Mouse (Mus musculus) forebrain, embryonic 15.5 days (tissue): ENCODE results near the gene Hipk4. TPM values are rescaled to one million over a fixed set of nuclear protein-coding genes. Genes with fewer than 3 reads are reported as not detected.

ENCODE experiments used
- ATAC-seq: fragments of 200-750 bp; cut with Nextera tagmentation; replicated peaks from 2 replicates; pipeline ENCODE4 v1.8.0; 2017; ENCODE audit warnings: mild to moderate bottlenecking, moderate TSS enrichment, moderate library complexity
- H3K27ac ChIP-seq: fragments of 300-500 bp; sonication (generic); replicated peaks from 2 replicates; pipeline ENCODE4 v1.5.1; 2015; ENCODE audit warnings: mild to moderate bottlenecking, inconsistent platforms
- H3K27me3 ChIP-seq: fragments of 300-500 bp; sonication (generic); 2 replicates; pipeline ENCODE4 v1.6.1; 2015; ENCODE audit warnings: inconsistent platforms
- H3K36me3 ChIP-seq: fragments of 300-500 bp; sonication (generic); 2 replicates; pipeline ENCODE4 v1.6.1; 2015; ENCODE audit warnings: mild to moderate bottlenecking, inconsistent platforms
- H3K4me1 ChIP-seq: fragments of 300-500 bp; sonication (generic); 2 replicates; pipeline ENCODE4 v1.6.1; 2015; ENCODE audit warnings: inconsistent platforms
- H3K4me2 ChIP-seq: fragments of 300-500 bp; sonication (generic); replicated peaks from 2 replicates; pipeline ENCODE4 v1.6.1; 2015; ENCODE audit warnings: mild to moderate bottlenecking, inconsistent platforms
- H3K4me3 ChIP-seq: fragments of 300-500 bp; sonication (generic); 2 replicates; pipeline ENCODE4 v1.5.1; 2015; ENCODE audit warnings: mild to moderate bottlenecking, inconsistent platforms
- H3K9ac ChIP-seq: fragments of 300-500 bp; sonication (generic); replicated peaks from 2 replicates; pipeline ENCODE4 v1.6.1; 2015; ENCODE audit warnings: mild to moderate bottlenecking, inconsistent platforms
- H3K9me3 ChIP-seq: fragments of 300-500 bp; sonication (generic); 2 replicates; pipeline ENCODE4 v1.6.1; 2016; ENCODE audit warnings: inconsistent platforms
- WGBS: fragments of 180-500 bp; shearing (Covaris S2); methylation state at CpG from one replicate; pipeline ENCODE4 v1.1.7; 2015; ENCODE audit warnings: mixed read lengths; 5-methylcytosine and 5-hydroxymethylcytosine counted together
- polyA plus RNA-seq: library from polyadenylated mRNA; unstranded; fragments of >200 nt; fragmentation: Nextera tagmentation; extraction: Ambion mirVana; gene quantifications from 2 replicates; pipeline ENCODE4 v1.2.1, GENCODE M21; 2015

Gene Hipk4
- polyA plus RNA-seq, 1 experiment from 2014 or later = 0.42 TPM

DNA sequence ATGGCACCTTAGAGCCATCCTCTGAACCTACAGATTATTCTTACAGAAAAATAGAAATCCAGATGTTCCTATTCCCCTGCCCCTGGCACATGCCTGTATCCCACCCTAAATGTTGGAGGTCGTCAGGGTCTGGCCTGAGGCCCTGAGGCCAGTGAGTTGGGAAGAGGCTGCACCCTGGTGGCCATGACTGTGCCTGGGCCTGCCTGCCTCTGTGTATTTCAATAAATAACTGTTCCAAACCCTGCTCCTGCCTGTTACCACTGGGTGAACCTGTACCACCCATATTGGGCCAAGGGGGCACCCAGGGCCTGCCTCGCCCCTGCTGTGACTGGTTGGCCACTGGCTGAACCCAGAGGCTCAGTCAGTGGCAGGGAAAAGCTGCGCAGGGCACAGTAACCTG, 7.9 kb downstream of the Hipk4 start:
- Histone ChIP-seq H3K27ac (no peak overlapping the region), H3K27me3 (no peaks in the 10 kb centered on the region), H3K4me3 (no peak overlapping the region), H3K4me1 (no peaks in the 10 kb centered on the region), H3K9me3 (no peaks in the 10 kb centered on the region), H3K36me3 (peaks cover 42% of the 10 kb centered on the region), H3K9ac (no peak overlapping the region), H3K4me2 (no peak overlapping the region)
- WGBS = 77% methylated on average over 3 of the region's 3 CpGs
- no peak for ATAC-seq

GRCm38 (mm10) chr7:27531707-27532106, 8.6 kb downstream of the Hipk4 start:
- WGBS = 95% methylated on average over 10 of the region's 10 CpGs
- Histone ChIP-seq H3K27me3 (no peaks in the 10 kb centered on the region), H3K4me1 (no peaks in the 10 kb centered on the region), H3K27ac (no peak overlapping the region), H3K9me3 (no peaks in the 10 kb centered on the region), H3K9ac (no peak overlapping the region), H3K4me2 (no peak overlapping the region), H3K36me3 (peaks cover 49% of the 10 kb centered on the region), H3K4me3 (no peak overlapping the region)
- ATAC-seq = no peak

DNA sequence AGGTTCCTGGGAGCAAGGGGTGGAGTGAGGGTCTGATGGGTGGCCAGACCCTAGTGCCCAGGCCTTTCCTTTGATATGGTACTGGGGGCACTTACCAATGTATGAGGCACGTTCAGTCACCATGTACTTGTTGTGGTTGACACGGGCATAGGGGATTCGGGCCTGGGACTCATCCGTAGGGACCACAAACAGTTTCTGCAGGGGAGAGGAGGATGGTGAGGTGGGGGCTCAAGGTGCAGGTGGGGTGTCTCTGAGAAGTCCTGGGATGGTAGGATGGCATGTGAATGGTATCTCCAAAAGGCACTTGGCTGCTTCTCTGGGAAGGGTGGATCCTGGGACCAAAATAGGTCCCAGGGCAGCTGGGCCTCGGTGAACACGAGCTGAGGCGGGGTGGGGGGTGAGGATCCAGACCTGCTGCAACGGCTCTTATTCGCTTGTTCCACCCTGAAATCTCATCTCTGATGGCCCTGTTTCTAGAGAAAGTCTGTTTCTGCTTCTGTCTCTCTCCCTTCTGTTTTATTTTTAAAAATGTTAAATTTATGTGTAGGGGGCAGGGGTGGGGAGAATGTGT, 9.5 kb downstream of the Hipk4 start:
- ATAC-seq = no peak
- no peak overlapping the region for H3K27ac ChIP-seq
- H3K27me3 ChIP-seq = no peaks in the 10 kb centered on the region
- no peak overlapping the region for H3K4me3 ChIP-seq
- H3K4me1 ChIP-seq = no peaks in the 10 kb centered on the region
- H3K9me3 ChIP-seq = no peaks in the 10 kb centered on the region
- no peak overlapping the region for H3K4me2 ChIP-seq
- 90% methylated on average over 9 of the region's 9 CpGs for WGBS
- no peak overlapping the region for H3K9ac ChIP-seq
- peaks cover 56% of the 10 kb centered on the region for H3K36me3 ChIP-seq

DNA sequence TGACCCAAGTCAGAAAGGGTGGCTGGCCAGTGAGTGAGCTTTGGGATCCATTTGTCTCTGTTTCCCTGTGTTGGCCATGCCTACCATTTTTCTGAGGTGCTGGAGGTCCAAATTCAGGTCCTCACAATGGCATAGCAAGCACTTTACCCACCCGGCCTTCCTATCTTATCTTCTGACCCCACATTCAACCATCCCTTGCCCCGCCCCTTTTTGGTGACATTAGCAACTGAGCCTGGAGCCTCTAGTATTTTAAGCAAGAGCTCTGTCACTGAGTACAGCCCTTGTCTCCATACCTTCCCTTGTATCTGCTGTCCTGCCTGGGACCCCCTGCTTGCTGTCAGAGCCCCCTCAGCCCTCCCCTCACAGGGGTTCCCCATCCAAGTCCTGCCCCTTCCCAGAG, 12.3 kb downstream of the Hipk4 start:
- ATAC-seq = no peak
- Histone ChIP-seq H3K4me2 (no peak overlapping the region), H3K27me3 (no peaks in the 10 kb centered on the region), H3K27ac (no peak overlapping the region), H3K9ac (no peak overlapping the region), H3K36me3 (peaks cover 66% of the 10 kb centered on the region), H3K9me3 (no peaks in the 10 kb centered on the region), H3K4me1 (no peaks in the 10 kb centered on the region), H3K4me3 (no peak overlapping the region)
- 90% methylated on average over 2 of the region's 2 CpGs for WGBS

DNA sequence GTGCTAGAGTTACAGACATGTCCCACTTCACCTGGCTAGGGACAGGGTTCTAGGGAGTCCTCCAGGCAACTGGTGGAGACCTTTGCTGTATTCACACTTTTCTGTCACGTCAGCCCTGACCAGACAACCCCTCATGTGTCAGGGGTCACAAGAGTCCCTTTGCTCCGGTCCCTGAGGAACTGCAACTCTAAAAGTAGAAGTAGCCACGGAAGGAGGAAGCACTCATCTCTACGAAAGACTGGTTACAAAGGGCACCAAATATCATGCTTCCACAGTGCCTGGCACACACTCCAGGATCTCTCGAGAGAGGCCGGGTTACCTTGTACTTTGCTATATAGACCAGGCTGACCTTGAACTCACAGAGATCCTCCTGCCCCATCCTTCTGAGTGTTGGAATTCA, 13.6 kb downstream of the Hipk4 start:
- no peak for ATAC-seq
- no peak overlapping the region for H3K27ac ChIP-seq
- H3K9me3 ChIP-seq = no peaks in the 10 kb centered on the region
- H3K36me3 ChIP-seq = peaks cover 59% of the 10 kb centered on the region
- H3K4me1 ChIP-seq = peaks cover 9% of the 10 kb centered on the region
- H3K27me3 ChIP-seq = no peaks in the 10 kb centered on the region
- no peak overlapping the region for H3K4me3 ChIP-seq
- H3K9ac ChIP-seq = no peak overlapping the region
- 97% methylated on average over 6 of the region's 6 CpGs for WGBS
- no peak overlapping the region for H3K4me2 ChIP-seq

DNA sequence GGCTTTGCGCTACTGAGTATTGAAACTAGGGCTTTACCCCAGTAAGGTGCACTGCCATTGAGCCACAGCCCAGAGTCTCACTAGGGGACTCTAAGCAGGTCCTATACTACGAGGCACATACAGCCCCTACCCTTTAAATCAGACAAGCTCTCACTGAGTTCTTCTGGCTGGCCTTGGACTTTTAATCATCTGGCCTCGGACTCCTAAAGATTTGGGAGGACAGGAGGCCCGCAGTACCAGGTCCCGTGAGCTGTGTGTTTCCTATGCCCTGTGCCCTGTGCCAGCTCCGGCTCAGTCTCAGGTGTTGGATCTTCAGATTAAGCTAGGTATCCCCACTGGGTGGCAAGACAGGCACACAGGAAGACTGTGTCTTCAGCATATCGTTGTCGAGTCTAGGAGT, 14.9 kb downstream of the Hipk4 start:
- 92% methylated on average over 8 of the region's 8 CpGs for WGBS
- Histone ChIP-seq H3K9me3 (no peaks in the 10 kb centered on the region), H3K4me3 (no peak overlapping the region), H3K4me1 (peaks cover 19% of the 10 kb centered on the region), H3K4me2 (no peak overlapping the region), H3K27me3 (no peaks in the 10 kb centered on the region), H3K27ac (no peak overlapping the region), H3K9ac (no peak overlapping the region), H3K36me3 (peaks cover 46% of the 10 kb centered on the region)
- ATAC-seq = no peak

- no peaks in the 10 kb centered on the region for H3K9me3 ChIP-seq
- no peaks in the 10 kb centered on the region for H3K27me3 ChIP-seq
- no peak for ATAC-seq
- H3K9ac ChIP-seq = no peak overlapping the region
- 90% methylated on average over 2 of the region's 2 CpGs for WGBS
- no peak overlapping the region for H3K4me3 ChIP-seq
- H3K27ac ChIP-seq = no peak overlapping the region
- peaks cover 39% of the 10 kb centered on the region for H3K36me3 ChIP-seq
- H3K4me1 ChIP-seq = peaks cover 21% of the 10 kb centered on the region
- no peak overlapping the region for H3K4me2 ChIP-seq
Observed at GRCm38 (mm10) chr7:27538797-27539196, 15.7 kb downstream of the Hipk4 start.

DNA sequence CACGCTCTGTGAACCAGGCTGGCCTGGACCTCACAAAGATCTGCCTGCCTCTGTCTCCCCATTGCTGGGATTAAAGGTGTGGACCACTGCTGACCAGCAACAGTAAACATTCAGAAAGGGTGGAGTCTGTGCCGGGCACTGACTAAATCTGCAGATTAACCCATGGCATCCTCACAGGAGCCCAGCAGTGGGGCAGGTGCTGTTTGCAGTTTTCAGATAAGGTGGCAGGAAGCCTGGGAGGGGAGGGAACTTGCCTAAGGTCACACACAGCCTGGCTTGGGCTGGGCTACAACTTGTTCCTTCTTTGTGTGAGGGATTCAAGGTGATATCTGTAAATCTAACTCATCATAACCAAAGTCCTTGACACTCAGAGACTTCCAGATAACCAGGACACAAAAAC, 17.5 kb downstream of the Hipk4 start:
- H3K36me3 ChIP-seq = peaks cover 29% of the 10 kb centered on the region
- no peaks in the 10 kb centered on the region for H3K9me3 ChIP-seq
- 77% methylated on average over 2 of the region's 2 CpGs for WGBS
- H3K27me3 ChIP-seq = no peaks in the 10 kb centered on the region
- no peak overlapping the region for H3K4me2 ChIP-seq
- no peak overlapping the region for H3K9ac ChIP-seq
- ATAC-seq = no peak
- peaks cover 21% of the 10 kb centered on the region for H3K4me1 ChIP-seq
- no peak overlapping the region for H3K27ac ChIP-seq
- H3K4me3 ChIP-seq = no peak overlapping the region

DNA sequence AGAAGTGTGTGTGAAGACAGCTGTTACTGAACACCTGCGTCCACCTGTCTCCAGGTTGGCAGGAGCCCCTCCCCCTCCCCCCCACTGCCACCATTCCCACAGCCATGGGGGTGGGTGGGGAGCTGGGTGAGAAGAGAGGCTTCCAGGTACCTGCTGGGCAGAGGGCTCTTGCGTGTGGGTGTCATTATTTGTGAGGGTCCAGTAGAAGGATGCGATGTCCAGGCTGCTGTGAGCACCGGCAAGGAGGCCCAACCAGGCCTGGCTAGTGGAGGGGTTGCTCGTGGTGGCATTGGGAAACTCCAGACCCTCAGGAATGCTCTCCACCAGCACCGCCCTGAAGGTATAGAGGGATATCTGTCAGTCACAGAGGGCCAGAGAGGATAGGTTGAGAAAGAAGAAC, 17.9 kb downstream of the Hipk4 start:
- 80% methylated on average over 6 of the region's 6 CpGs for WGBS
- Histone ChIP-seq H3K27me3 (no peaks in the 10 kb centered on the region), H3K9me3 (no peaks in the 10 kb centered on the region), H3K4me3 (no peak overlapping the region), H3K27ac (no peak overlapping the region), H3K36me3 (peaks cover 27% of the 10 kb centered on the region), H3K4me1 (peaks cover 21% of the 10 kb centered on the region), H3K9ac (no peak overlapping the region), H3K4me2 (no peak overlapping the region)
- no peak for ATAC-seq

DNA sequence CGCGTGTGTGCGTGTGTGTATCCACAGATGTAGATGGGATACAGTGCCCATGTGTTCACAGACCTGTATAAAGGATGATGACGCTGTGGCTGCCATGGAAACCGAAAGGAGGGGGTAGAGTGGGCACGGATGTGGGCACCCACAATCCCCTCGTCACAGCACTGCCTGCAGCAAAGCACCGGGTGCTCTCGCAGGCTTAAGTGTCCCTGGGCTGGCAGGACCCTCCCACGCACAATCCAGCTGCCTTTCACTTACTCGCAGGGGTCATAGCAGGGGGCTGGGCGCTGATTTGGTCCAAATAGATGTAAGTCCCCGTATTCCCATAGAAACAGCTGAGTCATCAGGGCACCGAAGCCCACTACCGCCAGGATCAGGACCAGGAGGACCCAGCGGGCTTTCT, 18.4 kb downstream of the Hipk4 start:
- Histone ChIP-seq H3K4me3 (peak overlapping the region; percentile 57), H3K9ac (peak overlapping the region; percentile 18; the same call in 1 of the 2 replicates), H3K9me3 (no peaks in the 10 kb centered on the region), H3K4me2 (peak overlapping the region; percentile 78), H3K4me1 (peaks cover 21% of the 10 kb centered on the region), H3K27me3 (no peaks in the 10 kb centered on the region), H3K27ac (peak overlapping the region; percentile 28; the same call in 1 of the 2 replicates), H3K36me3 (peaks cover 23% of the 10 kb centered on the region)
- WGBS = 69% methylated on average over 16 of the region's 16 CpGs
- ATAC-seq = peak; percentile 70

DNA sequence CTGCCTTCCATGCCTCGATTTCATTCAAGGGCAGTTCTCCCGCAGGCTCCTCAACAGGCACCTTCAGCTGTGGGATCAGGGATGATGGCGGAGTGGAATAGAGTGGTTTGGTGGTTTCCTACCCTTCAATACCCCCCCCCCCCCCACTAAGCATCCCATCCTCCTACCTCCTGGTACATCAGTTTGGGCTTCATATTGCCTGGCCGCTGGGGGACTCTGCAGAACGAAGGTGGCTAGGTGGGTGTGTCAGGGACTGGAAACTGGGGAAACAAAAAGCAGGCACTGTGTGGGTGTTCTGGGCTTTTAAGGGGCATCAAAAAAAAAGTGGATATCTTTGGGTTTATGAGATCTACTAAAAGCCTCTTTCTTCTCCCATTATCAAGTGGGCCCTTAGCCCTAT, 18.9 kb downstream of the Hipk4 start:
- no peak overlapping the region; the same call in 1 of the 2 replicates for H3K27ac ChIP-seq
- ATAC-seq = peak; percentile 3; the same call in 1 of the 2 replicates
- H3K36me3 ChIP-seq = peaks cover 19% of the 10 kb centered on the region
- peak overlapping the region; percentile 61 for H3K9ac ChIP-seq
- peak overlapping the region; percentile 78 for H3K4me2 ChIP-seq
- peak overlapping the region; percentile 57 for H3K4me3 ChIP-seq
- 66% methylated on average over 5 of the region's 5 CpGs for WGBS
- peaks cover 21% of the 10 kb centered on the region for H3K4me1 ChIP-seq
- H3K27me3 ChIP-seq = no peaks in the 10 kb centered on the region
- no peaks in the 10 kb centered on the region for H3K9me3 ChIP-seq

DNA sequence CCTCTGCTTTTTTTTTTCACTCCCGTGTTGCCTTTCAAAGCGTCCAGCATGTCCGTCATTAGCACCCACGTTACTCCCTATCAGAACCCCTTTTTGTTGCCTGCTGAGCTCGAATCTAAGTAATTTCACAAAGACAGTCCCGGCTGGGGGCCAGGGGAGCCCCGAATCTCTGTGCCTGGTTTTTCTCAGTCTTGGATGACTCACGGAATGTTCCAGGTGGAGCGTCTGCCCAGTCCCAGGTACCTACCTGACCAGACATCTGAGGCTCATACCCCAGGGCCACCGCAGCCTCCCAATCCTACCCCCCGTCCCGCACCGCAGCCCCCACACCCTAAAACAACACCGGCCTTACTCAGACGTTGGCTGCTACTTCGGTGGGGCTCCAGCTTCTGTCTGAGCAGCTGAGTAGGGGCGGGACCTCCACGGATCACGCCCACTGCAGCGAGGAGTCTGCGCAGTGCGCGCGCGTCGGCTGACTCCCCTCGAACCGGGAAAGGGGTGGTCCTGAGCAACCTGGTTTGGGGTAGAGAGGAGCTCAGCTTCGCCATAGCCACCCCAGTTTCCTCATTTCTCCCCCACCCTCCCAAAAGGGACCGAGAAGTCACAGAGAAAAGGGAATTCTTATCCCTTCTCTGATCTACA, 19.4 kb downstream of the Hipk4 start:
- Histone ChIP-seq H3K36me3 (peaks cover 14% of the 10 kb centered on the region), H3K27me3 (no peaks in the 10 kb centered on the region), H3K4me1 (peaks cover 21% of the 10 kb centered on the region), H3K4me2 (peak overlapping the region; percentile 78), H3K9ac (peak overlapping the region; percentile 61), H3K9me3 (no peaks in the 10 kb centered on the region), H3K27ac (0 out of 2 replicates have a peak overlapping the region, but pooled peaks have one; percentile 14), H3K4me3 (peak overlapping the region; percentile 57)
- WGBS = 3% methylated on average over 30 of the region's 30 CpGs
- ATAC-seq = peak; percentile 96
